Mouse (Mus musculus): ENCODE results near the gene Mpv17l. TPM values are rescaled to one million over a fixed set of nuclear protein-coding genes. Genes with fewer than 3 reads are reported as not detected.

Mpv17l gene
- polyA plus RNA-seq, 1 experiment: 2.9 TPM

- Histone ChIP-seq H3K27me3 (ENCODE audit: control insufficient read depth, insufficient read depth, low read length) (no peaks in the 10 kb centered on the region), H3K27ac (ENCODE audit: control insufficient read depth, insufficient read depth, low read depth, low read length) (no peak overlapping the region), H3K36me3 (ENCODE audit: control insufficient read depth, insufficient read depth, low read length) (no peaks in the 10 kb centered on the region; the same call in 1 of the 2 replicates), H3K4me1 (ENCODE audit: control insufficient read depth, insufficient read depth, low read length) (no peaks in the 10 kb centered on the region), H3K4me3 (ENCODE audit: control insufficient read depth, low read depth, low read length) (no peak overlapping the region)
- TF ChIP-seq POLR2A (IDR thresholded peaks at IDR 0.05; ENCODE audit: control insufficient read depth, low read depth, low read length) (no peak), CTCF (IDR thresholded peaks at IDR 0.05; ENCODE audit: control insufficient read depth, insufficient read depth, insufficient replicate concordance, low read depth, low read length) (no peak)
Observed at GRCm38 (mm10) chr16:13883094-13883774, 19.7 kb upstream of the Mpv17l start.

GRCm38 (mm10) chr16:13890449-13890848 is 12.5 kb upstream of the Mpv17l start:
- H3K36me3 ChIP-seq (ENCODE audit: control insufficient read depth, insufficient read depth, low read length): no peaks in the 10 kb centered on the region
- H3K27ac ChIP-seq (ENCODE audit: control insufficient read depth, insufficient read depth, low read depth, low read length): no peak overlapping the region
- no peaks in the 10 kb centered on the region for H3K27me3 ChIP-seq (ENCODE audit: control insufficient read depth, insufficient read depth, low read length)
- H3K4me1 ChIP-seq (ENCODE audit: control insufficient read depth, insufficient read depth, low read length): no peaks in the 10 kb centered on the region
- no peak for TF ChIP-seq CTCF (IDR thresholded peaks at IDR 0.05; ENCODE audit: control insufficient read depth, insufficient read depth, insufficient replicate concordance, low read depth, low read length)
- no peak for TF ChIP-seq POLR2A (IDR thresholded peaks at IDR 0.05; ENCODE audit: control insufficient read depth, low read depth, low read length)
- H3K4me3 ChIP-seq (ENCODE audit: control insufficient read depth, low read depth, low read length): no peak overlapping the region

GRCm38 (mm10) chr16:13892850-13893249 is 10.1 kb upstream of the Mpv17l start:
- no peak overlapping the region for H3K27ac ChIP-seq (ENCODE audit: control insufficient read depth, insufficient read depth, low read depth, low read length)
- H3K4me1 ChIP-seq (ENCODE audit: control insufficient read depth, insufficient read depth, low read length): no peaks in the 10 kb centered on the region
- TF ChIP-seq CTCF (IDR thresholded peaks at IDR 0.05; ENCODE audit: control insufficient read depth, insufficient read depth, insufficient replicate concordance, low read depth, low read length) (no peak), POLR2A (IDR thresholded peaks at IDR 0.05; ENCODE audit: control insufficient read depth, low read depth, low read length) (no peak)

GRCm38 (mm10) chr16:13894097-13894496 is 8.9 kb upstream of the Mpv17l start:
- no peaks in the 10 kb centered on the region for H3K27me3 ChIP-seq (ENCODE audit: control insufficient read depth, insufficient read depth, low read length)
- TF ChIP-seq CTCF (IDR thresholded peaks at IDR 0.05; ENCODE audit: control insufficient read depth, insufficient read depth, insufficient replicate concordance, low read depth, low read length) (no peak), POLR2A (IDR thresholded peaks at IDR 0.05; ENCODE audit: control insufficient read depth, low read depth, low read length) (no peak)
- H3K4me1 ChIP-seq (ENCODE audit: control insufficient read depth, insufficient read depth, low read length): no peaks in the 10 kb centered on the region
- H3K27ac ChIP-seq (ENCODE audit: control insufficient read depth, insufficient read depth, low read depth, low read length): no peak overlapping the region
- no peak overlapping the region for H3K4me3 ChIP-seq (ENCODE audit: control insufficient read depth, low read depth, low read length)
- H3K36me3 ChIP-seq (ENCODE audit: control insufficient read depth, insufficient read depth, low read length): no peaks in the 10 kb centered on the region

More at GRCm38 (mm10) chr16:13892850-13893249, 10.1 kb upstream of the Mpv17l start:
- H3K4me3 ChIP-seq (ENCODE audit: control insufficient read depth, low read depth, low read length): no peak overlapping the region
- no peaks in the 10 kb centered on the region for H3K36me3 ChIP-seq (ENCODE audit: control insufficient read depth, insufficient read depth, low read length)
- no peaks in the 10 kb centered on the region for H3K27me3 ChIP-seq (ENCODE audit: control insufficient read depth, insufficient read depth, low read length)

- H3K4me1 ChIP-seq (ENCODE audit: control insufficient read depth, insufficient read depth, low read length): no peaks in the 10 kb centered on the region
- H3K27ac ChIP-seq (ENCODE audit: control insufficient read depth, insufficient read depth, low read depth, low read length): no peak overlapping the region
- H3K4me3 ChIP-seq (ENCODE audit: control insufficient read depth, low read depth, low read length): no peak overlapping the region
- no peaks in the 10 kb centered on the region for H3K36me3 ChIP-seq (ENCODE audit: control insufficient read depth, insufficient read depth, low read length)
- TF ChIP-seq POLR2A (IDR thresholded peaks at IDR 0.05; ENCODE audit: control insufficient read depth, low read depth, low read length) (no peak), CTCF (IDR thresholded peaks at IDR 0.05; ENCODE audit: control insufficient read depth, insufficient read depth, insufficient replicate concordance, low read depth, low read length) (no peak)
- no peaks in the 10 kb centered on the region for H3K27me3 ChIP-seq (ENCODE audit: control insufficient read depth, insufficient read depth, low read length)
Observed at GRCm38 (mm10) chr16:13895740-13896139, 7.2 kb upstream of the Mpv17l start.

- Histone ChIP-seq H3K36me3 (ENCODE audit: control insufficient read depth, insufficient read depth, low read length) (no peaks in the 10 kb centered on the region), H3K27me3 (ENCODE audit: control insufficient read depth, insufficient read depth, low read length) (no peaks in the 10 kb centered on the region), H3K4me3 (ENCODE audit: control insufficient read depth, low read depth, low read length) (no peak overlapping the region), H3K27ac (ENCODE audit: control insufficient read depth, insufficient read depth, low read depth, low read length) (no peak overlapping the region), H3K4me1 (ENCODE audit: control insufficient read depth, insufficient read depth, low read length) (peaks cover under 1% of the 10 kb centered on the region; the same call in 1 of the 2 replicates)
- TF ChIP-seq CTCF (IDR thresholded peaks at IDR 0.05; ENCODE audit: control insufficient read depth, insufficient read depth, insufficient replicate concordance, low read depth, low read length): no peak
- no peak for TF ChIP-seq POLR2A (IDR thresholded peaks at IDR 0.05; ENCODE audit: control insufficient read depth, low read depth, low read length)
Observed at GRCm38 (mm10) chr16:13896357-13896756, 6.6 kb upstream of the Mpv17l start.

GRCm38 (mm10) chr16:13898981-13899380 is 4.0 kb upstream of the Mpv17l start:
- no peak overlapping the region for H3K4me3 ChIP-seq (ENCODE audit: control insufficient read depth, low read depth, low read length)
- no peaks in the 10 kb centered on the region for H3K27me3 ChIP-seq (ENCODE audit: control insufficient read depth, insufficient read depth, low read length)
- TF ChIP-seq CTCF (IDR thresholded peaks at IDR 0.05; ENCODE audit: control insufficient read depth, insufficient read depth, insufficient replicate concordance, low read depth, low read length): no peak
- TF ChIP-seq POLR2A (IDR thresholded peaks at IDR 0.05; ENCODE audit: control insufficient read depth, low read depth, low read length): no peak
- no peak overlapping the region for H3K27ac ChIP-seq (ENCODE audit: control insufficient read depth, insufficient read depth, low read depth, low read length)
- no peaks in the 10 kb centered on the region for H3K36me3 ChIP-seq (ENCODE audit: control insufficient read depth, insufficient read depth, low read length)
- peaks cover 11% of the 10 kb centered on the region for H3K4me1 ChIP-seq (ENCODE audit: control insufficient read depth, insufficient read depth, low read length)

Data from testis, adult 2 months (tissue).